Mouse (Mus musculus): Measurements from ENCODE around the gene Gm17304. TPM values are rescaled to one million over a fixed set of nuclear protein-coding genes. Genes with fewer than 3 reads are reported as not detected.

Gm17304 gene
- polyA plus RNA-seq, 1 experiment from 2014 or later = not detected

GRCm38 (mm10) chr5:106577237-106577888 lies 31.5 kb upstream of the Gm17304 start:
- no peak overlapping the region for H3K27ac ChIP-seq (replicated peaks in 1 of 2; ENCODE audit: control insufficient read depth in 1 of 2, insufficient read depth in 1 of 2, low read depth in 2 of 2, low read length in 2 of 2)
- no peak overlapping the region for H3K4me2 ChIP-seq (ENCODE audit: low read length)
- peaks cover 0 to 4% of the 10 kb centered on the region in 2 experiments; a peak in 1 of 4 replicates for H3K4me1 ChIP-seq (ENCODE audit: control insufficient read depth in 2 of 2, insufficient read depth in 2 of 2, low read length in 2 of 2)
- ATAC-seq (ENCODE audit: insufficient number of reproducible peaks, insufficient read depth, low FRiP score, low read depth) = no peak
- peaks cover 12% of the 10 kb centered on the region for H3K27me3 ChIP-seq (ENCODE audit: control insufficient read depth, insufficient read depth, low read length)
- H3K9me3 ChIP-seq (ENCODE audit: control insufficient read depth, low read length) = no peaks in the 10 kb centered on the region
- H3K4me3 ChIP-seq (ENCODE audit: control insufficient read depth in 1 of 2, insufficient read depth in 1 of 2, low read depth in 1 of 2, low read length in 2 of 2) = no peak overlapping the region
- no peaks in the 10 kb centered on the region for H3K36me3 ChIP-seq (ENCODE audit: control insufficient read depth, insufficient read depth, low read length)
- no peak overlapping the region for H3K9ac ChIP-seq (ENCODE audit: low read length)
- 78% methylated on average over 9 of the region's 9 CpGs for WGBS

GRCm38 (mm10) chr5:106580943-106581342 lies 28.0 kb upstream of the Gm17304 start:
- H3K4me2 ChIP-seq (ENCODE audit: low read length) = no peak overlapping the region

GRCm38 (mm10) chr5:106589006-106589405 lies 19.9 kb upstream of the Gm17304 start:
- Histone ChIP-seq H3K9ac (ENCODE audit: low read length) (no peak overlapping the region), H3K27me3 (ENCODE audit: control insufficient read depth, insufficient read depth, low read length) (no peaks in the 10 kb centered on the region), H3K9me3 (ENCODE audit: control insufficient read depth, low read length) (no peaks in the 10 kb centered on the region), H3K4me3 (ENCODE audit: control insufficient read depth in 1 of 2, insufficient read depth in 1 of 2, low read depth in 1 of 2, low read length in 2 of 2) (no peak overlapping the region), H3K27ac (replicated peaks in 1 of 2; ENCODE audit: control insufficient read depth in 1 of 2, insufficient read depth in 1 of 2, low read depth in 2 of 2, low read length in 2 of 2) (no peak overlapping the region), H3K36me3 (ENCODE audit: control insufficient read depth, insufficient read depth, low read length) (peaks cover 9% of the 10 kb centered on the region; the same call in 1 of the 2 replicates), H3K4me2 (ENCODE audit: low read length) (no peak overlapping the region), H3K4me1 (ENCODE audit: control insufficient read depth in 2 of 2, insufficient read depth in 2 of 2, low read length in 2 of 2) (peaks cover 0 to 4% of the 10 kb centered on the region in 2 experiments; a peak in 2 of 4 replicates)
- 85% methylated on average over 9 of the region's 9 CpGs for WGBS
- ATAC-seq (ENCODE audit: insufficient number of reproducible peaks, insufficient read depth, low FRiP score, low read depth) = no peak

More at GRCm38 (mm10) chr5:106580943-106581342, 28.0 kb upstream of the Gm17304 start:
- no peak for ATAC-seq (ENCODE audit: insufficient number of reproducible peaks, insufficient read depth, low FRiP score, low read depth)
- no peak overlapping the region for H3K4me3 ChIP-seq (ENCODE audit: control insufficient read depth in 1 of 2, insufficient read depth in 1 of 2, low read depth in 1 of 2, low read length in 2 of 2)
- H3K9ac ChIP-seq (ENCODE audit: low read length) = no peak overlapping the region
- WGBS = 66% methylated on average over 7 of the region's 7 CpGs
- no peak overlapping the region for H3K27ac ChIP-seq (replicated peaks in 1 of 2; ENCODE audit: control insufficient read depth in 1 of 2, insufficient read depth in 1 of 2, low read depth in 2 of 2, low read length in 2 of 2)
- no peaks in the 10 kb centered on the region for H3K9me3 ChIP-seq (ENCODE audit: control insufficient read depth, low read length)
- H3K27me3 ChIP-seq (ENCODE audit: control insufficient read depth, insufficient read depth, low read length) = no peaks in the 10 kb centered on the region
- no peaks in the 10 kb centered on the region for H3K36me3 ChIP-seq (ENCODE audit: control insufficient read depth, insufficient read depth, low read length)
- H3K4me1 ChIP-seq (ENCODE audit: control insufficient read depth in 2 of 2, insufficient read depth in 2 of 2, low read length in 2 of 2) = peaks cover 0 to 4% of the 10 kb centered on the region in 2 experiments; a peak in 2 of 4 replicates

- WGBS = 91% methylated on average over 11 of the region's 11 CpGs
- no peaks in the 10 kb centered on the region for H3K9me3 ChIP-seq (ENCODE audit: control insufficient read depth, low read length)
- H3K4me1 ChIP-seq (ENCODE audit: control insufficient read depth in 2 of 2, insufficient read depth in 2 of 2, low read length in 2 of 2) = peaks cover 0 to 4% of the 10 kb centered on the region in 2 experiments; a peak in 2 of 4 replicates
- no peak for ATAC-seq (ENCODE audit: insufficient number of reproducible peaks, insufficient read depth, low FRiP score, low read depth)
- H3K4me3 ChIP-seq (ENCODE audit: control insufficient read depth in 1 of 2, insufficient read depth in 1 of 2, low read depth in 1 of 2, low read length in 2 of 2) = no peak overlapping the region
- H3K36me3 ChIP-seq (ENCODE audit: control insufficient read depth, insufficient read depth, low read length) = peaks cover 9% of the 10 kb centered on the region; the same call in 1 of the 2 replicates
- no peak overlapping the region for H3K27ac ChIP-seq (replicated peaks in 1 of 2; ENCODE audit: control insufficient read depth in 1 of 2, insufficient read depth in 1 of 2, low read depth in 2 of 2, low read length in 2 of 2)
- no peaks in the 10 kb centered on the region for H3K27me3 ChIP-seq (ENCODE audit: control insufficient read depth, insufficient read depth, low read length)
- H3K9ac ChIP-seq (ENCODE audit: low read length) = no peak overlapping the region
- H3K4me2 ChIP-seq (ENCODE audit: low read length) = no peak overlapping the region
These were observed 19.2 kb upstream of the Gm17304 start for GRCm38 (mm10) chr5:106589670-106590069.

GRCm38 (mm10) chr5:106590686-106591085 lies 18.2 kb upstream of the Gm17304 start:
- WGBS = 91% methylated on average over 5 of the region's 5 CpGs
- H3K4me3 ChIP-seq (ENCODE audit: control insufficient read depth in 1 of 2, insufficient read depth in 1 of 2, low read depth in 1 of 2, low read length in 2 of 2) = no peak overlapping the region

GRCm38 (mm10) chr5:106594388-106594787 lies 14.5 kb upstream of the Gm17304 start:
- no peak overlapping the region for H3K9ac ChIP-seq (ENCODE audit: low read length)
- H3K4me3 ChIP-seq (ENCODE audit: control insufficient read depth in 1 of 2, insufficient read depth in 1 of 2, low read depth in 1 of 2, low read length in 2 of 2) = no peak overlapping the region
- peaks cover 17% of the 10 kb centered on the region; the same call in 1 of the 2 replicates for H3K36me3 ChIP-seq (ENCODE audit: control insufficient read depth, insufficient read depth, low read length)
- no peak for ATAC-seq (ENCODE audit: insufficient number of reproducible peaks, insufficient read depth, low FRiP score, low read depth)
- no peaks in the 10 kb centered on the region for H3K4me1 ChIP-seq (ENCODE audit: control insufficient read depth in 2 of 2, insufficient read depth in 2 of 2, low read length in 2 of 2)
- no peaks in the 10 kb centered on the region for H3K27me3 ChIP-seq (ENCODE audit: control insufficient read depth, insufficient read depth, low read length)
- H3K4me2 ChIP-seq (ENCODE audit: low read length) = no peak overlapping the region
- H3K27ac ChIP-seq (replicated peaks in 1 of 2; ENCODE audit: control insufficient read depth in 1 of 2, insufficient read depth in 1 of 2, low read depth in 2 of 2, low read length in 2 of 2) = no peak overlapping the region
- H3K9me3 ChIP-seq (ENCODE audit: control insufficient read depth, low read length) = no peaks in the 10 kb centered on the region

More at GRCm38 (mm10) chr5:106590686-106591085, 18.2 kb upstream of the Gm17304 start:
- ATAC-seq (ENCODE audit: insufficient number of reproducible peaks, insufficient read depth, low FRiP score, low read depth) = no peak
- H3K27me3 ChIP-seq (ENCODE audit: control insufficient read depth, insufficient read depth, low read length) = no peaks in the 10 kb centered on the region
- no peak overlapping the region for H3K27ac ChIP-seq (replicated peaks in 1 of 2; ENCODE audit: control insufficient read depth in 1 of 2, insufficient read depth in 1 of 2, low read depth in 2 of 2, low read length in 2 of 2)
- H3K4me1 ChIP-seq (ENCODE audit: control insufficient read depth in 2 of 2, insufficient read depth in 2 of 2, low read length in 2 of 2) = no peaks in the 10 kb centered on the region
- H3K9me3 ChIP-seq (ENCODE audit: control insufficient read depth, low read length) = no peaks in the 10 kb centered on the region
- H3K36me3 ChIP-seq (ENCODE audit: control insufficient read depth, insufficient read depth, low read length) = peaks cover 13% of the 10 kb centered on the region
- H3K9ac ChIP-seq (ENCODE audit: low read length) = no peak overlapping the region
- no peak overlapping the region for H3K4me2 ChIP-seq (ENCODE audit: low read length)

GRCm38 (mm10) chr5:106597472-106597871 lies 11.4 kb upstream of the Gm17304 start:
- no peaks in the 10 kb centered on the region for H3K9me3 ChIP-seq (ENCODE audit: control insufficient read depth, low read length)
- no peak overlapping the region for H3K27ac ChIP-seq (replicated peaks in 1 of 2; ENCODE audit: control insufficient read depth in 1 of 2, insufficient read depth in 1 of 2, low read depth in 2 of 2, low read length in 2 of 2)
- H3K4me3 ChIP-seq (ENCODE audit: control insufficient read depth in 1 of 2, insufficient read depth in 1 of 2, low read depth in 1 of 2, low read length in 2 of 2) = no peak overlapping the region
- ATAC-seq (ENCODE audit: insufficient number of reproducible peaks, insufficient read depth, low FRiP score, low read depth) = no peak
- no peaks in the 10 kb centered on the region for H3K4me1 ChIP-seq (ENCODE audit: control insufficient read depth in 2 of 2, insufficient read depth in 2 of 2, low read length in 2 of 2)
- H3K4me2 ChIP-seq (ENCODE audit: low read length) = no peak overlapping the region
- 80% methylated on average over 2 of the region's 2 CpGs for WGBS
- H3K36me3 ChIP-seq (ENCODE audit: control insufficient read depth, insufficient read depth, low read length) = peaks cover 16% of the 10 kb centered on the region; the same call in 1 of the 2 replicates
- H3K27me3 ChIP-seq (ENCODE audit: control insufficient read depth, insufficient read depth, low read length) = no peaks in the 10 kb centered on the region
- no peak overlapping the region for H3K9ac ChIP-seq (ENCODE audit: low read length)

GRCm38 (mm10) chr5:106599482-106599881 lies 9.4 kb upstream of the Gm17304 start:
- no peaks in the 10 kb centered on the region for H3K4me1 ChIP-seq (ENCODE audit: control insufficient read depth in 2 of 2, insufficient read depth in 2 of 2, low read length in 2 of 2)
- no peak overlapping the region for H3K27ac ChIP-seq (replicated peaks in 1 of 2; ENCODE audit: control insufficient read depth in 1 of 2, insufficient read depth in 1 of 2, low read depth in 2 of 2, low read length in 2 of 2)
- H3K36me3 ChIP-seq (ENCODE audit: control insufficient read depth, insufficient read depth, low read length) = peaks cover 20% of the 10 kb centered on the region; the same call in 1 of the 2 replicates
- H3K27me3 ChIP-seq (ENCODE audit: control insufficient read depth, insufficient read depth, low read length) = no peaks in the 10 kb centered on the region
- H3K4me2 ChIP-seq (ENCODE audit: low read length) = no peak overlapping the region
- no peak overlapping the region for H3K4me3 ChIP-seq (ENCODE audit: control insufficient read depth in 1 of 2, insufficient read depth in 1 of 2, low read depth in 1 of 2, low read length in 2 of 2)
- H3K9me3 ChIP-seq (ENCODE audit: control insufficient read depth, low read length) = no peaks in the 10 kb centered on the region
- no peak for ATAC-seq (ENCODE audit: insufficient number of reproducible peaks, insufficient read depth, low FRiP score, low read depth)
- no peak overlapping the region for H3K9ac ChIP-seq (ENCODE audit: low read length)
- 83% methylated on average over 8 of the region's 8 CpGs for WGBS
